Mouse (Mus musculus) limb, embryonic 13.5 days (tissue): ENCODE results near the gene Gmppa. TPM values are rescaled to one million over a fixed set of nuclear protein-coding genes. Genes with fewer than 3 reads are reported as not detected.

Experiments
- ATAC-seq: fragments of 200-750 bp; cut with Nextera tagmentation; 2 replicates; pipeline ENCODE4 v1.8.0; 2017; ENCODE audit warnings: low read depth, moderate number of reproducible peaks, moderate TSS enrichment; ENCODE audit not compliant: low FRiP score
- H3K27ac ChIP-seq: fragments of 300-500 bp; sonication (generic); 2 replicates; pipeline ENCODE4 v1.5.1; 2015; ENCODE audit warnings: inconsistent platforms, mild to moderate bottlenecking, moderate library complexity
- H3K27me3 ChIP-seq: fragments of 300-500 bp; sonication (generic); 2 replicates; pipeline ENCODE4 v1.6.1; 2015; ENCODE audit warnings: mild to moderate bottlenecking, inconsistent platforms
- H3K36me3 ChIP-seq: fragments of 300-500 bp; sonication (generic); 2 replicates; pipeline ENCODE4 v1.6.1; 2015; ENCODE audit warnings: inconsistent platforms, mild to moderate bottlenecking, moderate library complexity
- H3K4me1 ChIP-seq: fragments of 300-500 bp; sonication (generic); 2 replicates; pipeline ENCODE4 v1.6.1; 2015; ENCODE audit warnings: inconsistent platforms
- H3K4me2 ChIP-seq: fragments of 300-500 bp; sonication (generic); replicated peaks from 2 replicates; pipeline ENCODE4 v1.6.1; 2015; ENCODE audit warnings: inconsistent platforms, mild to moderate bottlenecking, moderate library complexity
- H3K4me3 ChIP-seq: fragments of 300-500 bp; sonication (generic); 2 replicates; pipeline ENCODE4 v1.5.1; 2015; ENCODE audit warnings: moderate library complexity, mild to moderate bottlenecking, inconsistent platforms
- H3K9ac ChIP-seq: fragments of 300-500 bp; sonication (generic); 2 replicates; pipeline ENCODE4 v1.6.1; 2015; ENCODE audit warnings: mild to moderate bottlenecking, inconsistent platforms
- H3K9me3 ChIP-seq: fragments of 300-500 bp; sonication (generic); 2 replicates; pipeline ENCODE4 v1.6.1; 2016; ENCODE audit warnings: inconsistent platforms
- WGBS: fragments of 180-500 bp; shearing (Covaris S2); methylation state at CpG from one replicate; pipeline ENCODE4 v1.1.7; 2015; 5-methylcytosine and 5-hydroxymethylcytosine counted together
- polyA plus RNA-seq: library from polyadenylated mRNA; unstranded; fragments of >200 nt; fragmentation: Nextera tagmentation; extraction: Ambion mirVana; gene quantifications from 2 replicates; pipeline ENCODE4 v1.2.1, GENCODE M21; 2015

The Gmppa gene
- 70.1 and 71.8 TPM in 2 replicates for polyA plus RNA-seq

DNA sequence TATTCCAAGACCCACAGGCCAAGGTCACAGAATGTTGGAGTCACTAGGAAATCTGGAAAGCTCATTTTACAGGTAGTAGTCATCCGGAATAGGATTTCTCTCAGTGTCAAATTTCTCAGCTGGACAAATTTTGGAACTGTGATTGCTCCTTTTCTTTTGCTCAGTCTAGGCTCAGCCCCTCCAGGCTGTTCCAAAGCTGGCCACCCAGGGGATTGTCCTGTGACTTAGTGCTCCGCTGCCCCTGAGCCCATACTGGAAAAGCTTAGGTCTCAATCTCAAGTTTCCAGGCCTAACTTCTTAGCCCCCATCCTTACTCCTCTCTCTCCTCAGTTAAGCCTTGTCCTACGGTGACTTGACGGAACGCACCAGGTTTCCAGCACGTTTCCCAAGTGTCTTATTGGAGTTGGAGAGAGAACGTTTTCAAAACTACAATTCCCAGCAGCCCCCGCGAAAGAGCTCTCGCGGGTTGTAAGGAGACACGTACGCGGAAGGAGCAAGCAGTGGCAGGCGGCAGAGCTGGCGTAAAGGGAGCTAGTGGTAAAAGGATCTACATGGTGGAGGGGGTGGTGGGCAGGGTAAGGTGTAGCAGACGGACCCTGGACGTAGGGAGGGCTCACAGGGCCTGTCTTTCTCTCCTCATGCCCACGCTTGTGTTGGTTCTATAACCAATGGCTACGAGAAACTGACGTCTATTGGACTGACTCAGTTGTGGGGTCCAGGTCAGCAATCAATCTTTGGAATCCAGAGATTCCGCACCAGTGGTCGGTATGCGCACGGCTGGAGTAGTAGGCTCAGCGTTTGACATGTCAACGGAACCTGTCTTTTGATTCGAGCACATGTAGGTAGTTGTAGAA is at the start of gene Gmppa:
Gmppa (plus strand) TSS at position 456 of the 854 bp plus-strand sequence.
- peaks cover 12% of the 10 kb centered on the region for H3K27me3 ChIP-seq
- peak; percentile 91 for ATAC-seq

DNA sequence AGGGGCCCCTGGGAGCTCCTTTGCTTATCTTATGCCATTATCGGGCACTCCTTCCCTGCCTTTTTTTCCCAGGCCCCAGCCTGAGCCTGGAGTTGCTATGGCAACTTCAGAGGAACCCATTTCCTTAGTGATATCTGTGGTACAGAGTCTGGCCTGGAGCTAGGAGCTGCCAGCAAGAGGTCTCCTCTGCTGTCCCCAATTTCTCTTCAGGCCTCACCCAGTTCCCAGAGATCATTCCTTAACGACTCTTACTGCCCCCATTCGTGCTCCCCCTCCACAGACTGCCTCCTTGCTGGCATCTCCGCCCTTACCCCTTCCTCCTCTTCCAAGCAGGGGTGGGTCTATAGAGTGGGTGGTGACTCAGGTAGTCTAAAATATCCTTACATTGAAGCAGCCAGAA is 49.6 kb upstream of the Gmppa start:
- H3K4me2 ChIP-seq = 0 out of 2 replicates have a peak overlapping the region, but pooled peaks have one; percentile 11
- H3K36me3 ChIP-seq = peaks cover 7% of the 10 kb centered on the region
- ATAC-seq = no peak
- H3K4me3 ChIP-seq = no peak overlapping the region
- peaks cover 61% of the 10 kb centered on the region for H3K4me1 ChIP-seq
- no peak overlapping the region for H3K27ac ChIP-seq
- peaks cover 56% of the 10 kb centered on the region for H3K27me3 ChIP-seq
- H3K9me3 ChIP-seq = no peaks in the 10 kb centered on the region
- 39% methylated on average over 4 of the region's 4 CpGs for WGBS
- no peak overlapping the region for H3K9ac ChIP-seq

More for the DNA sequence above, at the start of gene Gmppa:
- peaks cover 18% of the 10 kb centered on the region for H3K4me1 ChIP-seq
- peaks cover 12% of the 10 kb centered on the region for H3K36me3 ChIP-seq
- peak within 1 kb of the TSS; percentile 64 for H3K4me2 ChIP-seq
- WGBS = 3% methylated on average over 28 of the region's 28 CpGs
- H3K9me3 ChIP-seq = no peaks in the 10 kb centered on the region
- peak within 1 kb of the TSS; percentile 73 for H3K9ac ChIP-seq
- peak within 1 kb of the TSS; percentile 63 for H3K27ac ChIP-seq
- peak within 1 kb of the TSS; percentile 56 for H3K4me3 ChIP-seq

DNA sequence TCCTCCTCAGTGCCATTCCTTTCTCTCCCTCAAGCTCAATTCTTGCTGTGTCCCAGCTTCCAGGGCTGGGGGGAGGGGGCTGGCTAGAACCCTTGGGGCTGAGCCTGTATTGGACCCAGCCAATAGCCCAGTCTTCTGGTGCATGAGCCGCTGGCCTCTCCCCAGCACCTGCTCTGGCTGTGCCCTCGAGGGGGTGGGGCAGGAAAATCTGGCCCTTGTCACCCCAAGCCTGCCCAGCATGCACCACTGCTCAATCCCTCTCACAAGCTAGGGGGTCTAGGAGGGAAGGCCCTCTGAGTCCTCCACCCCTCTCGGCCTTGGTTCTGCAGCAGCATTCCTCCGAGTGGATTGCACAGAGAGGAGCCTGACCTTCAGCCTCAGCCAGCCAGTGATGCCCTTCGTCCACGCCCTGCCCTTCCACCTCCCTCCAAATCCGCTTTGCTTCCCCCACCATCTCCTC is 48.2 kb upstream of the Gmppa start:
- Histone ChIP-seq H3K4me2 (peak overlapping the region; percentile 68), H3K4me1 (peaks cover 53% of the 10 kb centered on the region), H3K9me3 (no peaks in the 10 kb centered on the region), H3K4me3 (peak overlapping the region; percentile 41), H3K27me3 (peaks cover 56% of the 10 kb centered on the region), H3K36me3 (peaks cover 14% of the 10 kb centered on the region), H3K9ac (peak overlapping the region; percentile 66), H3K27ac (no peak overlapping the region)
- WGBS = 33% methylated on average over 7 of the region's 7 CpGs
- peak; percentile 7; the same call in 1 of the 2 replicates for ATAC-seq

DNA sequence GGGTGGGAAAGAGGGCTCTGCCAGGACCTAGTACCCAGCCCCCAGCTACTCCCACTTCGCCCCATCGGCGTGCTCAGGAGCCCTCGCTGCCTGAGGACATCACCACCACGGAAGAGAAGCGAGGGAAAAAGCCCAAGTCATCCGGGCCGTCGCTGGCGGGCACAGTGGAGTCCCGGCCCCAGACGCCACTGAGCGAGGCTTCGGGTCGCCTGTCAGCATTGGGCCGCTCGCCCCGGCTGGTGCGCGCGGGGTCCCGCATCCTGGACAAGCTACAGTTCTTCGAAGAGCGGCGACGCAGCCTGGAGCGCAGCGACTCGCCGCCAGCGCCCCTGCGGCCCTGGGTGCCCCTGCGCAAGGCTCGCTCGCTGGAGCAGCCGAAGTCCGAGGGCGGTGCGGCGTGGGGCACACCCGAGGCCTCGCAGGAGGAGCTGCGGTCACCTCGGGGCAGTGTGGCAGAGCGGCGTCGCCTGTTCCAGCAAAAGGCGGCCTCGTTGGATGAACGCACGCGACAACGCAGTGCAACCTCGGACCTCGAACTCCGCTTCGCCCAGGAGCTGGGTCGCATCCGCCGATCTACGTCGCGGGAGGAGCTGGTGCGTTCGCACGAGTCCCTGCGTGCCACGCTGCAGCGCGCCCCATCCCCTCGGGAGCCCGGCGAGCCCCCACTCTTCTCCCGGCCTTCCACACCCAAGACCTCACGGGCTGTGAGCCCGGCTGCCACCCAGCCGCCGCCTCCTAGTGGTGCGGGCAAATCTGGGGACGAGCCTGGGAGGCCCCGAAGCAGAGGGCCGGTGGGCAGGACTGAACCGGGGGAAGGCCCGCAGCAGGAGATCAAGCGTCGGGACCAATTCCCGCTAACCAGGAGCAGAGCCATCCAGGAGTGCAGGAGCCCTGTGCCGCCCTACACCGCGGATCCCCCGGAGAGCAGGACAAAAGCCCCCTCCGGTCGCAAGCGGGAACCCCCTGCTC is 47.5 kb upstream of the Gmppa start:
- WGBS = 7% methylated on average over 94 of the region's 94 CpGs
- ATAC-seq = peak; percentile 18; the same call in 1 of the 2 replicates
- peak overlapping the region; percentile 41 for H3K4me3 ChIP-seq
- peaks cover 52% of the 10 kb centered on the region for H3K4me1 ChIP-seq
- H3K36me3 ChIP-seq = peaks cover 17% of the 10 kb centered on the region
- peak overlapping the region; percentile 68 for H3K4me2 ChIP-seq
- no peak overlapping the region for H3K27ac ChIP-seq
- H3K9me3 ChIP-seq = no peaks in the 10 kb centered on the region
- H3K27me3 ChIP-seq = peaks cover 56% of the 10 kb centered on the region
- peak overlapping the region; percentile 66 for H3K9ac ChIP-seq

DNA sequence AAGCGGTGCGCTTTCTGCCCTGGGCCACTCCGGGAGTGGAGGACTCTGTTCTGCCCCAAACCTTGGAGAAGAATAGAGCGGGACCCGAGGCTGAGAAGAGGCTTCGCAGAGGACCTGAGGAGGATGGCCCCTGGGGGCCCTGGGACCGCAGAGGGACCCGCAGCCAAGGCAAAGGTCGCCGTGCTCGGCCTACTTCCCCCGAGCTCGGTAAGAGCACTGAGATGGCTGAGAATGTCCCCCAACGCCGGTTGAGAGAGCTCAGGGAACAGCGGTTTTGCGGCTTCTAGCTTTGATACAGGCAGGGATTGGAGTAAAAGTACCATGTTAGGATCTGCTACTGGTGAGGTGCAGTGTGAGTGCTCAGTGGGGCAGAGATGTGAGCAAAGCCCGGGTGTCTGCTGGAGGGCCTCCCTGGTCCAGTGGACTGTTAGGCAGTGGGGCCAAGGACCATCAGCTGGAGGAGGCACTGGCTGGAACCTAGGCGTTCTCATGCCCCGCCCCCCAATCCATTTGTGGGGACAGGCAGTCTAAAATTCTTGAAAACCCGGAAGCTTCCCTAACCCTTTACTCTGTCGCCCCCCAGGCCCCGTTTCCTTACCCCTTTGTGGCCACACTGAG is 46.7 kb upstream of the Gmppa start:
- peaks cover 19% of the 10 kb centered on the region for H3K36me3 ChIP-seq
- WGBS = 34% methylated on average over 23 of the region's 23 CpGs
- no peaks in the 10 kb centered on the region for H3K9me3 ChIP-seq
- H3K27me3 ChIP-seq = peaks cover 56% of the 10 kb centered on the region
- peak overlapping the region; percentile 68 for H3K4me2 ChIP-seq
- peaks cover 48% of the 10 kb centered on the region for H3K4me1 ChIP-seq
- ATAC-seq = no peak
- H3K4me3 ChIP-seq = peak overlapping the region; percentile 41
- peak overlapping the region; percentile 66; the same call in 1 of the 2 replicates for H3K9ac ChIP-seq
- no peak overlapping the region for H3K27ac ChIP-seq

DNA sequence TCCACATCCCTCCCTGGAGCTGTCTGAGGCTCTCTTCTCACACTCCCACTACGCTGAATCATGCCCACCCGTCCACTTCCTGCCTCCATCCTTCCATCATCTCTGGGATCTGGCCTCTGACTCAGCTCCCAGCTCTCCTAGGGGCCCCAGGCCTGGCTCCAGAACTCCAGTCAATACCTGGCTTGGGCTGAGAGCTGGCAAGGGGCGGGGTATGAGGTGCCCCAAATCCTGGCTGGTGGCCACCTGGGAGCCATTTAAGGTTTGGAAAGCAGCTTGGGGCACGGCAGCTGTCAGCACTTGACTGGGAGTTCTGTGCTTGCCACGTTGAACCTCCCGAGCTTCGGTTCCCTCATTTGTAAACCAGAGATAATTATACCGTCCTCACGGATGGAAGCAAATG is 42.6 kb upstream of the Gmppa start:
- Histone ChIP-seq H3K4me3 (no peak overlapping the region), H3K27me3 (peaks cover 23% of the 10 kb centered on the region), H3K27ac (no peak overlapping the region), H3K36me3 (peaks cover 38% of the 10 kb centered on the region), H3K4me2 (no peak overlapping the region), H3K9ac (no peak overlapping the region), H3K9me3 (no peaks in the 10 kb centered on the region), H3K4me1 (peaks cover 14% of the 10 kb centered on the region)
- no peak for ATAC-seq
- 59% methylated on average over 9 of the region's 9 CpGs for WGBS

DNA sequence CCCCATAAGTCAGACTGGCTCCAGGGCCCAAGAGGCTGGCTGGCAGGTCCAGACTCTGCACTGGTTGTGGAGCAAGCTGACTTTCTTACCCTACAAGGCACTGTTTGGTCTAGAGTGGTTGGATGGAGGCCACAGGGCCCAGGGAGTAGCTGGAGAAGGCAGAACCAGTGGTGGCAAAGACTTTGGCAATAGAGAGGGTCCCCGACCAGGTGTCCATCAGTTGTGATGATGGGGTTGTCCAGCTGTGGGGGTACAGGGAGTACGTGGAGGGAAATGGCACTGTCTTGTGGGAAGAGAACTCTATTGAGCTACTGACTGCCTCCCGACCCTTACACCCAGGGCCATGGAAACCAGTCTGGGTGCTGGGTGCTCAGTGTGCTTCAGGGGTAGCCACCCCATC is 41.9 kb upstream of the Gmppa start:
- Histone ChIP-seq H3K9ac (no peak overlapping the region), H3K4me1 (peaks cover 13% of the 10 kb centered on the region), H3K36me3 (peaks cover 38% of the 10 kb centered on the region), H3K4me2 (no peak overlapping the region), H3K27ac (no peak overlapping the region), H3K4me3 (no peak overlapping the region), H3K9me3 (no peaks in the 10 kb centered on the region), H3K27me3 (peaks cover 16% of the 10 kb centered on the region)
- ATAC-seq = no peak
- WGBS = 82% methylated on average over 3 of the region's 3 CpGs

DNA sequence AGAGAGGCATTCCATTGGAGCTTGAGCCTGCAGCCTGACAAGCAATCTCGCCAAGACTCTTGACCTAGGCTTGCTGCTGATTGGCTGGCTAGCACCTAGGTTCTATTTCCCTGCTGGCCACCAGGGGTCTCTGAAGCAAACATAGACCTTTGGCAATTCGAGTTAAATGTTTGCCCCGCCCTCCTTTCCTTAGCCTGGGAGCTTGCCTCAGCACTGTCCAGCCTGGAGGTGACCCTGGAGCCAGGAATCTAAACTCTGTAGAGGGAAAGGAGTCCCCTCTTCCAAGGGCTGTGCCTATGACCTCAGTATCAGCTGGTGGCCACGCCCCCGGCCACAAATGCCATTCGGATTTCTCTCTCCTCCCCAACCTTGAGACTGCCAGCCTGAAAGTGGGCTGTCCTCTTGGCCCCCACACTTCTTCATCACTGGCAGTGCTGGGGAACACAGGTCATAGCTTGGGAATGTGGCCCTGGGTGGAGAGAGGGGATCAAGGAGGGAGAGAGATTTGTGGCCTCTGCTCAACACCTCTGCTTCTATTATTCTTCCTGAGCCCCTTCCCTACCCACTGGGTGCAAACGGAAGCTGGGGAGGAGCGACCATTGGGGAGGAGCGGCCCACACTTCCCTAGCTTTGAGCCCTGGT is 36.8 kb upstream of the Gmppa start:
- H3K9ac ChIP-seq = no peak overlapping the region
- H3K9me3 ChIP-seq = no peaks in the 10 kb centered on the region
- 9% methylated on average over 9 of the region's 9 CpGs for WGBS
- H3K27ac ChIP-seq = peak overlapping the region; percentile 79
- ATAC-seq = peak; percentile 52; the same call in 1 of the 2 replicates
- peak overlapping the region; percentile 59 for H3K4me2 ChIP-seq
- H3K4me1 ChIP-seq = peaks cover 28% of the 10 kb centered on the region
- peaks cover 56% of the 10 kb centered on the region for H3K36me3 ChIP-seq
- no peak overlapping the region for H3K4me3 ChIP-seq
- H3K27me3 ChIP-seq = no peaks in the 10 kb centered on the region

DNA sequence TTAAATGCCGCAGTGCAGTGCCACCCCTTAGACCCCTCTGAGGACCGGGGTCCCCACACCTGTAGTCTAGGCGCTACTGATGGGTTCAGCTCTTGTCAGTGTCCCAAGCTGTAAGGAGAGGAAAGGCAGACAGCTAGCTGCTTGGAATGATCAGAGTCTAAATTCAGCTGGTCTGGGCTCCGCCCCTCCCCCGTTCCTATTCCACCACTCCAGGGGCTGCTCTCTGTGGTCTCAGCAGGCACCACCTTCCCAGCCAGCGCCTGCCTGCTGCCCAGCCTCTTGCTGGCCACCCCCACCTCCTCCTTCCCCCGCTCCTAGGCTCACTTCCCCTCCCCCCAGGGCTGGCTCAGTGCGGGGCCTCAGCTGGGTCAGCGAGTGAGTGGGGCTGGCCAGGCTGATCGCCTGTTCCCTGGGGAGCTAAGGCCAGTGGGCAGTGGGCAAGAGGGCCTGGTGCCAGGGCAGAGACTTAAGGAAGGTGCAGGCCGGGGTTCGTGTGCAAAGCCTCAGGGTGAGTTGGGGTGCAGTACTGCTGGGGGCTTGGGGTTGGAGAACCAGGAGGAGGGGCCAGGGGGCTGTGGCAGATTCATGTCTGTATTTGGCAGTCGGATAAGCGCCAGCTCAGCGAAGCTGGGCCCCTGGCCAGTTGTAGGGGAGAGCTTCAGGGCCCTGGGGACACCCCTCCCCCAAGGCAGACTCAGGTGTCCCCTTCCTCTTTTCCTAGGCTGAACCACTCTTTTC is 35.8 kb upstream of the Gmppa start:
- H3K9ac ChIP-seq = peak overlapping the region; percentile 50
- peak; percentile 73 for ATAC-seq

DNA sequence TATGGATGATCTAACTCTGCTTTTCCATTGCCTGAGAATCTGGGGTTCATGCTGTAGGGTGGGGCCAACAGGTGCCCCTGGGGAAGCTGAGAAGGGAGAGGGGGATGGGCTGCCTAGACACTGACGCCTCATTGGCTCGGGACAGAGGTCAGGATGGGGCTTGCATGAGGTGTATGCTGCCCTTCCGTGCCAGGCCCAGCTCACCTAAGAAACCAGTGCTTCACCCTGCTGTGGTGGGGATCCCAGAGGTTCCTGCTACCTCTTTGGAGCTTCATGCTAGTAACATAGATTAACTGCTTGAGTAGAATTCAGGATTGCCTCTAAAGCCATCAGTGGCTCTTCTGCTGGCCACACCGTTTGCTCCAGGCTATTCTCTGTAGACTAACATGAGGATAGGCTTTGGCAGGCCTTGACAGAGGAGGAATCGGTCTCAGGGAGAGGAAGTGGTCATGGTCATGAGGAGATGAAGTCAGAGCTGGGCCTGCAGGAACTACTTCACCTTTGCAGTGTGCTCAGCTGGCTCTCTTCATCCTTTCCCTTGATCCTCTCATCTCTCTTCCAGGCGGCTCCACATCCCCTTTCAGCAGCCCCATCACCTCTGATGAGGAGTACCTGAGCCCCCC is 35.1 kb upstream of the Gmppa start:
- Histone ChIP-seq H3K4me1 (peaks cover 28% of the 10 kb centered on the region), H3K4me2 (peak overlapping the region; percentile 59), H3K9ac (peak overlapping the region; percentile 50), H3K36me3 (peaks cover 61% of the 10 kb centered on the region), H3K9me3 (no peaks in the 10 kb centered on the region), H3K27ac (peak overlapping the region; percentile 79; the same call in 1 of the 2 replicates), H3K27me3 (no peaks in the 10 kb centered on the region), H3K4me3 (peak overlapping the region; percentile 22)
- WGBS = 31% methylated on average over 6 of the region's 6 CpGs
- no peak for ATAC-seq

More for the DNA sequence above, 35.8 kb upstream of the Gmppa start:
- no peaks in the 10 kb centered on the region for H3K27me3 ChIP-seq
- no peaks in the 10 kb centered on the region for H3K9me3 ChIP-seq
- H3K4me3 ChIP-seq = peak overlapping the region; percentile 22
- peak overlapping the region; percentile 79 for H3K27ac ChIP-seq
- peak overlapping the region; percentile 59 for H3K4me2 ChIP-seq
- WGBS = 6% methylated on average over 15 of the region's 15 CpGs
- peaks cover 28% of the 10 kb centered on the region for H3K4me1 ChIP-seq
- H3K36me3 ChIP-seq = peaks cover 62% of the 10 kb centered on the region
